Mouse (Mus musculus): Measurements from ENCODE around the gene Ano5.

DNA sequence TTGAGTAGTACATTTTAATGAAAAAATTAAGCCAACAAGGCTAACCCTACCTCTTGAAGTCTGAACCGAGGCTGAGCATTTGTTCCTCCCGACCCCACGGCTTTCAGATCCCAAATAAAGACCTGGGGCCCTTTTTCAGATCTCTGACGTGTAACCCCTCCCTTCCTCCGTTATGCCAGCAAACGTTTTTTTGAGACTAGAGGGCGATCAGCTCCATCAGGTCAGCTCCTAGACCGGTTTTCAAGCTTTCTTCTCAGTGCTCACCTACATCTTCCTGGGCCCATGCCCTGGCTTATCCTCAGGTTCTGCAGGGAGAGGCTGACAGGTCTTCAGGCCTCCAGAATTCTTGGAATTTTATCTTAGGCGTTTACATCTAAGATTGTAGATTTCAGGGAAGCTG lies 116.8 kb downstream of the Ano5 start:
- no peak for TF ChIP-seq CTCF (IDR thresholded peaks at IDR 0.05; ENCODE audit: borderline replicate concordance, insufficient read depth, low read depth, low read length)
- no peak for TF ChIP-seq POLR2A (IDR thresholded peaks at IDR 0.05; ENCODE audit: borderline replicate concordance, insufficient read depth, low read length)

Data from cerebellum, adult 2 months (tissue).